In genomic region chr1:107941601-107942270, GRCm38 (mm10) we compare ENCODE assay signal across 22 mouse cellular contexts.
A peak's percentile ranks its signal among the peaks of the same experiment; 100 is the strongest.
DNase-seq lines count a peak whose midpoint lies in the region; ATAC-seq and TF ChIP-seq lines count a peak whose summit lies in the region.
"Had no signal": no experiment of that assay in that cellular context is flagged by ENCODE, and none has a peak within 500 bp of the region (broad histone marks: within the 10 kb centered on the region; RNA-seq: fewer than 3 reads in every experiment).

No protein-coding gene starts in this region.

- no peak overlapping the region for H3K4me2 ChIP-seq in limb, embryonic 11.5 days (ENCODE audit: low read depth, severe bottlenecking)
- no peak overlapping the region for H3K4me2 ChIP-seq in intestine, postnatal 0 days (replicated peaks; ENCODE audit: low read depth)
- H3K4me2 ChIP-seq in lung, embryonic 14.5 days: no peak overlapping the region
- no peak overlapping the region for H3K4me2 ChIP-seq in midbrain, embryonic 14.5 days (ENCODE audit: low read length)
- H3K4me2 ChIP-seq: embryonic facial prominence, embryonic 15.5 days; heart, embryonic 12.5 days; hindbrain, embryonic 13.5 days; liver, embryonic 11.5 days; midbrain, embryonic 11.5 days; neural tube, embryonic 13.5 days had no signal

- no peak overlapping the region for H3K4me3 ChIP-seq in limb, embryonic 11.5 days (ENCODE audit: low read depth, low read length)
- no peak overlapping the region for H3K4me3 ChIP-seq in limb, embryonic 10.5 days
- H3K4me3 ChIP-seq in intestine, postnatal 0 days (ENCODE audit: low read depth, low read length): no peak overlapping the region
- H3K4me3 ChIP-seq in lung, embryonic 14.5 days (ENCODE audit: low read depth, low read length): no peak overlapping the region
- H3K4me3 ChIP-seq in midbrain, embryonic 14.5 days (replicated peaks; ENCODE audit: low read depth, low read length): no peak overlapping the region
- H3K4me3 ChIP-seq: embryonic facial prominence, embryonic 15.5 days; gastrocnemius, adult 2 months; heart, embryonic 12.5 days; hindbrain, embryonic 13.5 days; neural tube, embryonic 13.5 days had no signal

- 42% methylated on average over 5 of the region's 5 CpGs for WGBS in limb, embryonic 11.5 days
- WGBS in limb, embryonic 10.5 days: 65% methylated on average over 5 of the region's 5 CpGs
- 28% methylated on average over 5 of the region's 5 CpGs for WGBS in intestine, postnatal 0 days
- 55% methylated on average over 5 of the region's 5 CpGs for WGBS in lung, embryonic 14.5 days
- 82% methylated on average over 5 of the region's 5 CpGs for WGBS in midbrain, embryonic 14.5 days

- H3K4me1 ChIP-seq in limb, embryonic 11.5 days (ENCODE audit: control insufficient read depth, insufficient read depth, low read length): no peaks in the 10 kb centered on the region
- no peaks in the 10 kb centered on the region for H3K4me1 ChIP-seq in limb, embryonic 10.5 days
- H3K4me1 ChIP-seq in intestine, postnatal 0 days (replicated peaks; ENCODE audit: control insufficient read depth, insufficient read depth, low read length): no peaks in the 10 kb centered on the region
- H3K4me1 ChIP-seq in lung, embryonic 14.5 days (ENCODE audit: insufficient read depth): no peaks in the 10 kb centered on the region
- H3K4me1 ChIP-seq in midbrain, embryonic 14.5 days (ENCODE audit: control insufficient read depth, insufficient read depth, low read length): no peaks in the 10 kb centered on the region
- H3K4me1 ChIP-seq: embryonic facial prominence, embryonic 15.5 days; heart, embryonic 12.5 days; hindbrain, embryonic 13.5 days; neural tube, embryonic 13.5 days had no signal

- no peaks in the 10 kb centered on the region for H3K9me3 ChIP-seq in limb, embryonic 11.5 days (ENCODE audit: control insufficient read depth, low read length)
- no peaks in the 10 kb centered on the region for H3K9me3 ChIP-seq in limb, embryonic 10.5 days (replicated peaks)
- no peaks in the 10 kb centered on the region for H3K9me3 ChIP-seq in intestine, postnatal 0 days (ENCODE audit: control insufficient read depth)
- H3K9me3 ChIP-seq in lung, embryonic 14.5 days (ENCODE audit: low read depth, low read length): no peaks in the 10 kb centered on the region
- no peaks in the 10 kb centered on the region for H3K9me3 ChIP-seq in midbrain, embryonic 14.5 days (ENCODE audit: control insufficient read depth, low read length)
- H3K9me3 ChIP-seq: embryonic facial prominence, embryonic 15.5 days; heart, embryonic 12.5 days; hindbrain, embryonic 13.5 days; neural tube, embryonic 13.5 days had no signal

- peak; percentile 25 for DNase-seq in limb, embryonic 11.5 days (ENCODE audit: low spot score)
- no peak for DNase-seq in limb, embryonic 10.5 days (ENCODE audit: low spot score)
- DNase-seq in lung, embryonic 14.5 days: peak; percentile 26
- peak; percentile 62 for DNase-seq in lung, postnatal 36 days
- DNase-seq in heart, adult 8-10 months (ENCODE audit: low spot score): no peak
- no peak for DNase-seq in midbrain, embryonic 14.5 days
- no peak for DNase-seq in layer of hippocampus, postnatal 14 days (ENCODE audit: low spot score in 2 of 2)
- DNase-seq: adrenal gland, adult 2 months; cerebellum, adult 8-10 months; forebrain, postnatal 0 days; gastrocnemius, adult 2 months; heart, postnatal 14 days; right cerebral cortex, adult 18-20 months; thymus, postnatal 4 days had no signal

- no peak overlapping the region for H3K27ac ChIP-seq in limb, embryonic 11.5 days (replicated peaks; ENCODE audit: low read depth, low read length)
- H3K27ac ChIP-seq in limb, embryonic 10.5 days: no peak overlapping the region
- H3K27ac ChIP-seq in intestine, postnatal 0 days (ENCODE audit: low read depth, low read length): no peak overlapping the region
- H3K27ac ChIP-seq in lung, embryonic 14.5 days (ENCODE audit: low read depth): no peak overlapping the region
- no peak overlapping the region for H3K27ac ChIP-seq in midbrain, embryonic 14.5 days (replicated peaks; ENCODE audit: low read depth, low read length)
- H3K27ac ChIP-seq: embryonic facial prominence, embryonic 15.5 days; gastrocnemius, adult 2 months; hindbrain, embryonic 13.5 days; neural tube, embryonic 13.5 days had no signal

- no peak for TF ChIP-seq CTCF in intestine, postnatal 0 days (IDR thresholded peaks at IDR 0.05; ENCODE audit: low read depth)
- no peak for TF ChIP-seq CTCF in lung, embryonic 14.5 days (IDR thresholded peaks at IDR 0.05; ENCODE audit: low read depth)

- H3K36me3 ChIP-seq in limb, embryonic 11.5 days (ENCODE audit: control insufficient read depth, insufficient read depth, low read length): no peaks in the 10 kb centered on the region
- no peaks in the 10 kb centered on the region for H3K36me3 ChIP-seq in limb, embryonic 10.5 days
- no peaks in the 10 kb centered on the region for H3K36me3 ChIP-seq in intestine, postnatal 0 days (ENCODE audit: control insufficient read depth, insufficient read depth)
- no peaks in the 10 kb centered on the region for H3K36me3 ChIP-seq in lung, embryonic 14.5 days (ENCODE audit: insufficient read depth)
- no peaks in the 10 kb centered on the region for H3K36me3 ChIP-seq in midbrain, embryonic 14.5 days (ENCODE audit: control insufficient read depth, insufficient read depth, low read length)
- H3K36me3 ChIP-seq: embryonic facial prominence, embryonic 15.5 days; heart, embryonic 12.5 days; hindbrain, embryonic 13.5 days; neural tube, embryonic 13.5 days had no signal

- H3K9ac ChIP-seq in limb, embryonic 11.5 days (ENCODE audit: low read length): no peak overlapping the region
- no peak overlapping the region for H3K9ac ChIP-seq in intestine, postnatal 0 days (ENCODE audit: low read depth, low read length)
- no peak overlapping the region for H3K9ac ChIP-seq in lung, embryonic 14.5 days
- no peak overlapping the region for H3K9ac ChIP-seq in midbrain, embryonic 14.5 days (replicated peaks; ENCODE audit: low read length)
- H3K9ac ChIP-seq: embryonic facial prominence, embryonic 15.5 days; forebrain, postnatal 0 days; heart, embryonic 12.5 days; hindbrain, embryonic 13.5 days; neural tube, embryonic 13.5 days had no signal

- no peaks in the 10 kb centered on the region for H3K27me3 ChIP-seq in limb, embryonic 11.5 days (ENCODE audit: control insufficient read depth, insufficient read depth, low read length)
- no peaks in the 10 kb centered on the region for H3K27me3 ChIP-seq in limb, embryonic 10.5 days (ENCODE audit: low read depth, poor library complexity, severe bottlenecking)
- H3K27me3 ChIP-seq in intestine, postnatal 0 days (replicated peaks; ENCODE audit: control insufficient read depth, insufficient read depth, low read length): no peaks in the 10 kb centered on the region
- no peaks in the 10 kb centered on the region for H3K27me3 ChIP-seq in lung, embryonic 14.5 days (ENCODE audit: insufficient read depth, low read length)
- H3K27me3 ChIP-seq in midbrain, embryonic 14.5 days (ENCODE audit: control insufficient read depth, insufficient read depth, low read length): no peaks in the 10 kb centered on the region
- H3K27me3 ChIP-seq: embryonic facial prominence, embryonic 15.5 days; heart, embryonic 12.5 days; hindbrain, embryonic 13.5 days; neural tube, embryonic 13.5 days had no signal

- ATAC-seq in limb, embryonic 11.5 days (ENCODE audit: insufficient number of reproducible peaks, low FRiP score, low TSS enrichment, low read depth): peak; percentile 62; the same call in 1 of the 2 replicates
- ATAC-seq in intestine, postnatal 0 days: peak; percentile 98
- ATAC-seq in lung, embryonic 14.5 days (ENCODE audit: insufficient read depth): peak; percentile 38; the same call in 1 of the 2 replicates
- ATAC-seq in midbrain, embryonic 14.5 days (ENCODE audit: low FRiP score, low TSS enrichment): no peak
- ATAC-seq: forebrain, postnatal 0 days; inflammation-experienced regulatory T-cells, adult 6 months had no signal

Comparison
In these comparisons a context has a peak if more than half of its experiments do, and no peak if none do; other contexts are left out.
1. DNase-seq: peak in limb, embryonic 11.5 days (single experiment), lung, embryonic 14.5 days (single experiment) and lung, postnatal 36 days (single experiment); none in limb, embryonic 10.5 days (single experiment), heart, adult 8-10 months (single experiment), midbrain, embryonic 14.5 days (single experiment) and layer of hippocampus, postnatal 14 days (0 of 2).